Mouse (Mus musculus): Measurements from ENCODE around the gene Ica1l.

- TF ChIP-seq CTCF (IDR thresholded peaks at IDR 0.05; ENCODE audit: extremely low read depth, insufficient read length, insufficient replicate concordance, low read depth, low read length), result no peak
- no peak for TF ChIP-seq POLR2A (IDR thresholded peaks at IDR 0.05; ENCODE audit: low read depth, low read length)
These were observed 32.0 kb upstream of the Ica1l start for GRCm38 (mm10) chr1:60074935-60075334.
